ENCODE assay signal across 19 mouse cellular contexts in the genomic region with DNA sequence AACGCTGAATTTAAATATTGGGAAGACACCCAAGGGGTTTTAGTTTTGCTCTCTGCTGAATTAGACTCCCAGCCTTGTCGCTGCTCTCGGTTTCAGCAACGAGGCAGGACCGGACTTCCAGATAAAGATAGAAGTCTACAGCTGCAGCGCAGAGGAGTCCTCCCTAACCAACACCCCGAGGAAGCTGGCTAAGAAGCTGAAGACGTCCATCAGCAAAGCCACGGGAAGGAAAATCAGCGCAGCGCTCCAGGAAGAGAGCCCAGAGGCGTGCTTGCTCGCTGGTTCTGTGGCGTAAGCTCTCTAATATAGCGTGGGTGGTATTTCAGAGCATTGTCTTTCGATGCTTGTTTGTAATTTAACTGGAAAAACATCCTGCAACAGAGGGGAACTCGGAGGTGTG. TPM values are rescaled to one million over a fixed set of nuclear protein-coding genes. Genes with fewer than 3 reads are reported as not detected.
DNase-seq lines count a peak whose midpoint lies in the region; ATAC-seq and TF ChIP-seq lines count a peak whose summit lies in the region.
"Had no signal": no experiment of that assay in that cellular context is flagged by ENCODE, and none has a peak within 500 bp of the region (broad histone marks: within the 10 kb centered on the region; RNA-seq: fewer than 3 reads in every experiment).

No protein-coding gene starts in this region.

- no peak for TF ChIP-seq CTCF in forebrain, postnatal 0 days (IDR thresholded peaks at IDR 0.05; ENCODE audit: low read depth)

- 62% methylated on average over 17 of the region's 17 CpGs for WGBS in heart, embryonic 12.5 days
- WGBS in forebrain, postnatal 0 days: 87% methylated on average over 17 of the region's 17 CpGs

- no peak for ATAC-seq in heart, embryonic 12.5 days (ENCODE audit: insufficient number of reproducible peaks, low FRiP score)
- no peak for ATAC-seq in forebrain, postnatal 0 days
- ATAC-seq: activated CD4-positive, CD25-positive, alpha-beta regulatory T cell, adult 4 months; forebrain, embryonic 14.5 days; Patski had no signal

- DNase-seq in heart, adult 11 months: peak; percentile 96
- peak; percentile 10 for DNase-seq in ovary, postnatal 36 days (ENCODE audit: low spot score)
- DNase-seq in ovary, postnatal 10 days (ENCODE audit: low spot score): no peak
- DNase-seq in heart, postnatal 14 days: peak; percentile 39 to 49
- DNase-seq in right cerebral cortex, postnatal 14 days: no peak
- no peak for DNase-seq in forebrain, postnatal 0 days
- DNase-seq: adrenal gland, postnatal 25 days; cerebellum, adult 9-10 months; gastrocnemius, postnatal 14 days; kidney, adult 8-10 months; liver, embryonic 13.5 days; lung, postnatal 36 days; right cerebral cortex, postnatal 4 days; thymus, postnatal 4 days had no signal

- no peak overlapping the region for H3K4me3 ChIP-seq in heart, embryonic 12.5 days
- H3K4me3 ChIP-seq in forebrain, postnatal 0 days (ENCODE audit: low read depth, low read length): no peak overlapping the region
- H3K4me3 ChIP-seq: limb, embryonic 12.5 days; liver, embryonic 13.5 days had no signal

- H3K9me3 ChIP-seq in heart, embryonic 12.5 days (replicated peaks): no peaks in the 10 kb centered on the region
- H3K9me3 ChIP-seq in forebrain, postnatal 0 days (ENCODE audit: low read length): no peaks in the 10 kb centered on the region
- H3K9me3 ChIP-seq: limb, embryonic 12.5 days; liver, embryonic 13.5 days had no signal

- peaks cover 22% of the 10 kb centered on the region for H3K4me1 ChIP-seq in heart, embryonic 12.5 days (replicated peaks)
- 0 out of 2 replicates have a peak, but pooled peaks cover 2% of the 10 kb centered on the region for H3K4me1 ChIP-seq in forebrain, postnatal 0 days (ENCODE audit: insufficient read depth)
- H3K4me1 ChIP-seq: liver, embryonic 13.5 days had no signal

- intact Hi-C loops in heart, postnatal 14 days (cut with DNase I): loop anchor here (5.0 kb wide), 1 partner anchor 77 kb away; no protein-coding TSS in a partner anchor

- H3K27me3 ChIP-seq in heart, embryonic 12.5 days (replicated peaks): no peaks in the 10 kb centered on the region
- H3K27me3 ChIP-seq in forebrain, postnatal 0 days (ENCODE audit: insufficient read depth, low read length): no peaks in the 10 kb centered on the region
- H3K27me3 ChIP-seq: limb, embryonic 12.5 days; liver, embryonic 13.5 days; Patski had no signal

- H3K36me3 ChIP-seq in heart, embryonic 12.5 days: 0 out of 2 replicates have a peak, but pooled peaks cover 3% of the 10 kb centered on the region
- H3K36me3 ChIP-seq in forebrain, postnatal 0 days (ENCODE audit: insufficient read depth): no peaks in the 10 kb centered on the region
- H3K36me3 ChIP-seq: liver, embryonic 13.5 days had no signal

- H3K9ac ChIP-seq in heart, embryonic 12.5 days: no peak overlapping the region
- no peak overlapping the region for H3K9ac ChIP-seq in forebrain, postnatal 0 days
- H3K9ac ChIP-seq: limb, embryonic 12.5 days; liver, embryonic 13.5 days had no signal

- no peak overlapping the region for H3K27ac ChIP-seq in heart, embryonic 12.5 days (ENCODE audit: poor library complexity, severe bottlenecking)
- H3K27ac ChIP-seq in forebrain, postnatal 0 days (ENCODE audit: low read depth, low read length): no peak overlapping the region
- H3K27ac ChIP-seq: limb, embryonic 12.5 days; liver, embryonic 13.5 days had no signal

- H3K4me2 ChIP-seq in heart, embryonic 12.5 days: no peak overlapping the region
- H3K4me2 ChIP-seq in forebrain, postnatal 0 days (ENCODE audit: low read depth): no peak overlapping the region
- H3K4me2 ChIP-seq: limb, embryonic 12.5 days; liver, embryonic 13.5 days had no signal

RNA-seq across cellular contexts. Expression of gene Rtkn2, which starts 26.0 kb away (rescaled TPM):
- polyA plus RNA-seq in heart, embryonic 12.5 days (2016; fragmentation: Nextera tagmentation; extraction: Ambion mirVana): 7.4 and 7.9 TPM in 2 replicates
- total RNA-seq in heart, postnatal 14 days (2021): 1 to 10 TPM in 1 of 2 experiments, under 1 TPM in 1; 0.45 to 1.1 TPM
- total RNA-seq in forebrain, postnatal 0 days (2014; rRNA removed): 4.5 and 4.9 TPM in 2 replicates
- 3.2 and 4.2 TPM in 2 replicates for polyA plus RNA-seq in forebrain, postnatal 0 days (2015; fragmentation: Nextera tagmentation; extraction: Ambion mirVana)

Comparison
In these comparisons a context has a peak if more than half of its experiments do, and no peak if none do; other contexts are left out.
1. DNase-seq: peak in heart, adult 11 months (single experiment), ovary, postnatal 36 days (single experiment) and heart, postnatal 14 days (2 of 2); none in ovary, postnatal 10 days (single experiment), right cerebral cortex, postnatal 14 days (single experiment) and forebrain, postnatal 0 days (single experiment).